Mouse (Mus musculus): ENCODE data around the gene Carmil3.

GRCm38 (mm10) chr14:55557587-55557986 lies 67.1 kb downstream of the Carmil3 start:
- TF ChIP-seq NELFE (IDR thresholded peaks at IDR 0.05; ENCODE audit: low read depth, low read length), result no peak
- no peak for TF ChIP-seq ZNF384 (IDR thresholded peaks at IDR 0.05; ENCODE audit: low read depth, low read length)
- TF ChIP-seq MAZ (IDR thresholded peaks at IDR 0.05; ENCODE audit: low read depth, low read length), result no peak
- TF ChIP-seq CTCF (conservative IDR thresholded peaks at IDR 0.05 in 1 of 2, IDR thresholded peaks at IDR 0.05 in 1 of 2; ENCODE audit: low read depth in 2 of 2, low read length in 2 of 2), result no peak
- no peak for TF ChIP-seq POLR2A (IDR thresholded peaks at IDR 0.05; ENCODE audit: low read depth, low read length)
- no peak for TF ChIP-seq EP300 (IDR thresholded peaks at IDR 0.05; ENCODE audit: low read length)
- no peak for TF ChIP-seq MXI1 (IDR thresholded peaks at IDR 0.05; ENCODE audit: low read depth, low read length)
- no peak for TF ChIP-seq USF1 (IDR thresholded peaks at IDR 0.05; ENCODE audit: low read depth, low read length)
- no peak for TF ChIP-seq MAX (IDR thresholded peaks at IDR 0.05; ENCODE audit: low read length)
- TF ChIP-seq E2F4 (IDR thresholded peaks at IDR 0.05; ENCODE audit: insufficient replicate concordance, low read depth, low read length), result no peak
- no peak for TF ChIP-seq CHD2 (IDR thresholded peaks at IDR 0.05; ENCODE audit: low read length)

All from CH12.LX (cell line).